Mouse (Mus musculus) lung, embryonic 16.5 days (tissue): ENCODE measurements around the gene Grid2. TPM values are rescaled to one million over a fixed set of nuclear protein-coding genes. Genes with fewer than 3 reads are reported as not detected.

Source experiments
- ATAC-seq: fragments of 200-750 bp; cut with Nextera tagmentation; 2 replicates; pipeline ENCODE4 v1.8.0; 2017; ENCODE audit warnings: low read depth, mild to moderate bottlenecking, moderate library complexity
- H3K27ac ChIP-seq: fragments of 300-500 bp; sonication (generic); 2 replicates; pipeline ENCODE4 v1.5.1; 2014; ENCODE audit warnings: mild to moderate bottlenecking, control low read depth, low read length
- H3K27me3 ChIP-seq: fragments of 300-500 bp; sonication (generic); 2 replicates; pipeline ENCODE4 v1.6.1; 2014; ENCODE audit warnings: low read depth, low read length, mixed read lengths; ENCODE audit not compliant: control insufficient read depth, insufficient read depth
- H3K36me3 ChIP-seq: fragments of 300-500 bp; sonication (generic); 2 replicates; pipeline ENCODE4 v1.6.1; 2014; ENCODE audit warnings: low read length; ENCODE audit not compliant: control insufficient read depth, insufficient read depth
- H3K4me1 ChIP-seq: fragments of 300-500 bp; sonication (generic); replicated peaks from 2 replicates; pipeline ENCODE4 v1.6.1; 2014; ENCODE audit warnings: low read length, mixed read lengths; ENCODE audit not compliant: control insufficient read depth, insufficient read depth
- H3K4me2 ChIP-seq: fragments of 300-500 bp; sonication (generic); 2 replicates; pipeline ENCODE4 v1.6.1; 2014; ENCODE audit warnings: low read depth, low read length, control low read depth
- H3K4me3 ChIP-seq: fragments of 300-500 bp; sonication (generic); 2 replicates; pipeline ENCODE4 v1.5.1; 2014; ENCODE audit warnings: mild to moderate bottlenecking, low read length, control low read depth
- H3K9ac ChIP-seq: fragments of 300-500 bp; sonication (generic); 2 replicates; pipeline ENCODE4 v1.6.1; 2014; ENCODE audit warnings: low read length, control low read depth
- H3K9me3 ChIP-seq: fragments of 300-500 bp; sonication (generic); 2 replicates; pipeline ENCODE4 v1.6.1; 2016; ENCODE audit warnings: low read length; ENCODE audit not compliant: control insufficient read depth
- WGBS: fragments of 180-500 bp; shearing (Covaris S2); extraction: QIAGEN DNeasy Blood & Tissue Kit; methylation state at CpG from one replicate; pipeline ENCODE4 v1.1.7; 2014; 5-methylcytosine and 5-hydroxymethylcytosine counted together
- polyA plus RNA-seq: library from polyadenylated mRNA; unstranded; fragments of >200 nt; fragmentation: Nextera tagmentation; extraction: Ambion mirVana; gene quantifications from 2 replicates; pipeline ENCODE4 v1.2.1, GENCODE M21; 2015

Gene Grid2
- polyA plus RNA-seq, 1 experiment from 2014 or later = 1.1 TPM

DNA sequence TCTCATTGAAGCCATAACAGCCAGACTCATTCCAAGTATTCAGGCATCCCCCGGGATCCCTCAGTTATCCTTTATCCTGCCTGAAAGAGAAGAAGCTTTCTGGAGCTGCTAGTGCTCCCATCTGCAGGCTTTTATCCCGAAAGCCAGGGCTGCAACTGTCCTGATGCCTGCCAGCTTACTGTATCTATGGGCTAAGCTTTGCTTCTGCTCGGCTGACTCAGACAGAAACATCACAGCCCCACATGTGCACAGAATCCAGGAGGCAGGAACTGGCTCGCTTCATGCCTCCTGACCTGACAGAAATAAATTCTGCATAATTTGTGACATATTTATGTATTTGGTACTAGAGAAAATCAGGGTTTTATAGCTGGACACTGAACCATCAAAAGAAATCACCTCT, 1361.2 kb downstream of the Grid2 start:
- Histone ChIP-seq H3K27ac (no peak overlapping the region), H3K27me3 (no peaks in the 10 kb centered on the region), H3K4me1 (no peaks in the 10 kb centered on the region), H3K9me3 (no peaks in the 10 kb centered on the region), H3K4me2 (no peak overlapping the region), H3K9ac (no peak overlapping the region), H3K4me3 (no peak overlapping the region), H3K36me3 (no peaks in the 10 kb centered on the region)
- 64% methylated on average over 4 of the region's 4 CpGs for WGBS
- ATAC-seq = no peak

DNA sequence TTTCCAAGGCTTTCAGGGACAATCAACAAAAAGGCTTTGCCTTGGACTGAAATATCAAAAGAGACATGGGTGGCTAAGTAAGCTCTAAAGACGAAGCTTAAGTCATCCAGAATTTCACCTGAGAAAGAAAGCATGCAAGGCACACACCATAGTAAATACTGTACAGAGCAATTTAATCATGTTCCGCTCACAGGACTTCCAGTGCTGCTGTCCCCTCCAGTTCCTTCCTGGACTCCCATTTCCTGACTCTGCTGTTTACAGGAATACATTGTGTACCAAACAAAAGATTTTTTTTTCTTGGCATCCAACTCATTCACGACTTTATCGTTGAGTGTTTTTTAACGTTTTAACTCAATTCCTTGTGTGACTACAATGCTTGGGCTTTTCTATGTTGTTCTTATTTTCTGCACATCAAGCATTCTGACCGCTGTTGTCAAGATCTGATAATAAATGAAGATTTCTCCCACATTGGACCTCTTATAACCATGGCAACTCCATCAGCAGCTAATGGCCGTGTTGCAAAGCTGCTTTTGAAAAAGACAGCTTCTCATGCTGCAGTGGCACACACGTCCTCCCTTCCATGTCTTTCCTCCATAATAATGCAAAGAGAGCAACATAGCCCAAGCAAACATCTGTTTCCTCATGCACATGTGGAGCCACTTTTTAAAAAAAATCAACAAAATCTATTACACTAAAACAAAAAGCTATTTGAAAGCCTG, 1361.9 kb downstream of the Grid2 start:
- Histone ChIP-seq H3K4me3 (no peak overlapping the region), H3K4me2 (no peak overlapping the region), H3K27ac (no peak overlapping the region), H3K9ac (no peak overlapping the region), H3K36me3 (no peaks in the 10 kb centered on the region), H3K9me3 (no peaks in the 10 kb centered on the region), H3K27me3 (no peaks in the 10 kb centered on the region), H3K4me1 (no peaks in the 10 kb centered on the region)
- 60% methylated on average over 8 of the region's 8 CpGs for WGBS
- ATAC-seq = no peak

- Histone ChIP-seq H3K27ac (no peak overlapping the region), H3K4me2 (no peak overlapping the region), H3K4me3 (no peak overlapping the region), H3K4me1 (peaks cover 5% of the 10 kb centered on the region; the same call in 1 of the 2 replicates), H3K36me3 (no peaks in the 10 kb centered on the region), H3K9me3 (no peaks in the 10 kb centered on the region), H3K27me3 (no peaks in the 10 kb centered on the region), H3K9ac (no peak overlapping the region)
- ATAC-seq = peak; percentile 76
- WGBS = 27% methylated on average over 3 of the region's 3 CpGs
Observed at GRCm38 (mm10) chr6:64623404-64623803, 1367.7 kb downstream of the Grid2 start.

- no peak overlapping the region for H3K9ac ChIP-seq
- no peak overlapping the region for H3K4me3 ChIP-seq
- H3K4me2 ChIP-seq = no peak overlapping the region
- no peaks in the 10 kb centered on the region for H3K9me3 ChIP-seq
- ATAC-seq = no peak
- H3K36me3 ChIP-seq = no peaks in the 10 kb centered on the region
- H3K27ac ChIP-seq = no peak overlapping the region
- no peaks in the 10 kb centered on the region for H3K27me3 ChIP-seq
- no peaks in the 10 kb centered on the region for H3K4me1 ChIP-seq
Observed at GRCm38 (mm10) chr6:64647661-64648060, 1392.0 kb downstream of the Grid2 start.

GRCm38 (mm10) chr6:64648196-64648595, 1392.5 kb downstream of the Grid2 start:
- no peaks in the 10 kb centered on the region for H3K9me3 ChIP-seq
- no peak overlapping the region for H3K9ac ChIP-seq
- no peak overlapping the region for H3K4me3 ChIP-seq
- H3K27me3 ChIP-seq = no peaks in the 10 kb centered on the region
- H3K4me2 ChIP-seq = no peak overlapping the region
- WGBS = 59% methylated on average over 8 of the region's 8 CpGs
- H3K36me3 ChIP-seq = no peaks in the 10 kb centered on the region
- no peaks in the 10 kb centered on the region for H3K4me1 ChIP-seq
- H3K27ac ChIP-seq = no peak overlapping the region
- ATAC-seq = no peak

DNA sequence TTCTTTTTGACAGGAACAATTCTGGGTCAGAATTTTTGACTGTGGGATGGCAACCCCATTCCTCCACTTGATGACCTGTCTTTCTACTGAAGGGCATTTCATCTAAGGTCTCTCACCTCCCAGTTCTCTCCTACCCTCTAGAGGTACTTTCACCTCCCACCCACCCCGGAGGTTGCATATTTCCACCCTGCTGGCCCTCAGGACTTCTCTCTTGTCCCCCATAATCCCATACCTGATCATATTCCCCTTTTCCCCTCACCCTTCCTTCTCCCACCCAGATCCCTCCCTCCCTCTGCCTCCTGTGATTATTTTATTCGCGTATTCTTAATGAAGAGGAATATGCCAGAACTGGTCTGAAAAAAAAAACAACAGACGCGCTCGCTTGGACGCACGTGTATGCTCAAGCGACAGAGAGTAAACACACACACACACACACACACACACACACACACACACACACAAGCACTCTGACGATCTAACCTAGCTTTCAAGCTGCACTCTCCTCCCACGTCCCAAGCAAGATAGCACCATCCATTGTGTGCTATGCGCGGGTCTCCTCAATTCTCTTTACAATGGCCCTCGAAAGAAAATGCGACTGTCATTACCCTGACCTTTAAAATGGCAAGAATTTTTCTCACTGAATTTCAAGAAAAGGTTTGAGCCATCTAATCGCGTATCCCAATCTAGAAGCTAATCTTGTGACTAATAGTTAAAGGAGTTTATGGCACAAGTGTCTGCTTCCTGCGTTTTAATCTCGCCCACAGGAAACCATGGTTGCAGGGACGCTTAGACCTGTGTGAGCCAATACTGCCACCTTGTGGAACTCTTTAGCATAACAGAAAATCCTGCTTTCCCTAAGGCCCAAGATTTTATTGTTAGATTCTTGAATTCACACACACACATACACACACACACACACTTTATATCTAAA, 1393.9 kb downstream of the Grid2 start:
- ATAC-seq = peak; percentile 75
- Histone ChIP-seq H3K4me3 (peak overlapping the region; percentile 41), H3K27me3 (no peaks in the 10 kb centered on the region), H3K4me1 (no peaks in the 10 kb centered on the region), H3K9me3 (no peaks in the 10 kb centered on the region), H3K4me2 (peak overlapping the region; percentile 61), H3K36me3 (no peaks in the 10 kb centered on the region), H3K27ac (no peak overlapping the region), H3K9ac (peak overlapping the region; percentile 48)
- WGBS = 6% methylated on average over 20 of the region's 20 CpGs

DNA sequence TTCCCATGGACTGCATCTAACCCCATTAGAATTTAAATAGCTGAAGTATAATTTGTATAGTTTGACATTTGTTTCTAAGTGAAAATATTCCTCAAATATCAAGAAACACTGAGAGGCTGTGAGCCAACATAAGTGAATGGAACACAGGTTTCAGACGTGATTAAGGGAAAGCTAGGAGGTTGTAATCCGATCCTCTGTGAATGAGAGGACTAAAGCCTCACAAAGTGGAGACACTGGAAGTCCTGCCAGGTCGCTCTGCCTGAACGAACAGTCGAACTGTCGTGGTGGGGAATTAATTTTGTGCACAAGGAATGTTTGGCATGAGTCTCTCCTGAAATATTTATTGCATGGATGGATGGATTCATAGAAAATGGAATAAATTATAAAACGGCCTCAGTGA, 1395.1 kb downstream of the Grid2 start:
- Histone ChIP-seq H3K27me3 (no peaks in the 10 kb centered on the region), H3K9ac (no peak overlapping the region), H3K4me2 (no peak overlapping the region), H3K27ac (no peak overlapping the region), H3K4me1 (no peaks in the 10 kb centered on the region), H3K9me3 (no peaks in the 10 kb centered on the region), H3K36me3 (no peaks in the 10 kb centered on the region), H3K4me3 (no peak overlapping the region)
- 22% methylated on average over 7 of the region's 7 CpGs for WGBS
- ATAC-seq = no peak

- H3K9ac ChIP-seq = no peak overlapping the region
- WGBS = 61% methylated on average over 3 of the region's 3 CpGs
- no peak overlapping the region for H3K27ac ChIP-seq
- no peak overlapping the region for H3K4me3 ChIP-seq
- H3K27me3 ChIP-seq = no peaks in the 10 kb centered on the region
- H3K4me2 ChIP-seq = no peak overlapping the region
- no peaks in the 10 kb centered on the region for H3K4me1 ChIP-seq
- H3K9me3 ChIP-seq = no peaks in the 10 kb centered on the region
- ATAC-seq = no peak
- H3K36me3 ChIP-seq = no peaks in the 10 kb centered on the region
Observed at GRCm38 (mm10) chr6:64671010-64671409, 1415.3 kb downstream of the Grid2 start.

DNA sequence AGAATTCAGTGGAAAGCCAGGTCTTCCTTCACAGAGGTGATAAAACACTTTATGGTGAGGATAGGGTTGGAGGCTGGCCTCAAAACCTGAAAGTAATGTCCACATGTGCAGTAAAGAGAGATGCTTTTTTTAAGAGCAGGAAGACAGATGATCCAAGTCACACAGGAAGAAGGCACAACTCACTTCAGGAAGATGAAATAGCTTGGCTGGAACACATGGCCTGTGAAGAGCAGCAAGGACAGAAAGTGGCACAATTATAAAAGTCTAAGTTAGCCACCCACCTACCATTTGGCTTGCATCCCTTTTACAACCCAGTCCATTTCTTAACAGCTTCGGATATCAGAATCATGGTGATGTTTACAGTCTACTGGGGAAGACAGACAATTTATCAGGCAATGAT, 1423.1 kb downstream of the Grid2 start:
- Histone ChIP-seq H3K4me2 (no peak overlapping the region), H3K27ac (no peak overlapping the region), H3K9me3 (no peaks in the 10 kb centered on the region), H3K4me3 (no peak overlapping the region), H3K4me1 (no peaks in the 10 kb centered on the region), H3K36me3 (no peaks in the 10 kb centered on the region), H3K27me3 (no peaks in the 10 kb centered on the region), H3K9ac (no peak overlapping the region)
- WGBS = 52% methylated on average over 1 of the region's 1 CpGs
- ATAC-seq = no peak
